In the genomic region with DNA sequence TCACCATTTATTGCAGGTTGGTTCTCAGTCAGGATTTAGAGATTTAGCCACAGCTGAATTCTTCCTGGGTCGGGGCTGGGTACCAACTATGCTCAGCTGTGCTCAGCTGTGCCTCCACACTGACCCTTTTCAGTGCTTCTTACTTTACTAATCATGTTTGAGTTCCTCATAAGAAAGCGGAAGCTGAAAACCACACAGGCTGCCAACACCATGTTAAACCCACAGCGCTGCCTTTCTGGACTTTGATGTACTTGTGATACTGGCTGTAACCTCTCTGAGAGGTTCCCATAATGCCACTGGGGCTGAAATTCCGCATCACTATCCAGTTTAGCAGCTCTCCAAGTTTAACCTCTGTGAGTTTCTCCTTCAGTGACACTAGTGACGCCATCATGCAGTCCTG, we compare ENCODE assay signal across 14 mouse cellular contexts. TPM values are rescaled to one million over a fixed set of nuclear protein-coding genes. Genes with fewer than 3 reads are reported as not detected.
DNase-seq lines count a peak whose midpoint lies in the region; ATAC-seq and TF ChIP-seq lines count a peak whose summit lies in the region.
"Had no signal": no experiment of that assay in that cellular context is flagged by ENCODE, and none has a peak within 500 bp of the region (broad histone marks: within the 10 kb centered on the region; RNA-seq: fewer than 3 reads in every experiment).

No protein-coding gene starts in this region.

- no peak overlapping the region for H3K27ac ChIP-seq in liver, adult 2 months (replicated peaks; ENCODE audit: insufficient read depth, low read depth, low read length)
- H3K27ac ChIP-seq in liver, embryonic 12.5 days: no peak overlapping the region
- no peak overlapping the region for H3K27ac ChIP-seq in embryonic facial prominence, embryonic 10.5 days (replicated peaks)
- H3K27ac ChIP-seq: heart, embryonic 15.5 days; limb, embryonic 12.5 days; neural tube, embryonic 13.5 days had no signal

- H3K79me2 ChIP-seq in liver, adult 2 months (ENCODE audit: control insufficient read depth, insufficient read depth, low read length): no peaks in the 10 kb centered on the region

- no peak overlapping the region for H3K9ac ChIP-seq in liver, adult 2 months (ENCODE audit: low read depth, low read length)
- no peak overlapping the region for H3K9ac ChIP-seq in liver, embryonic 12.5 days
- H3K9ac ChIP-seq: heart, embryonic 15.5 days; limb, embryonic 12.5 days; neural tube, embryonic 13.5 days had no signal

- H3K4me3 ChIP-seq in liver, adult 2 months (ENCODE audit: insufficient read depth, low read depth, low read length): no peak overlapping the region
- no peak overlapping the region for H3K4me3 ChIP-seq in liver, embryonic 12.5 days
- no peak overlapping the region for H3K4me3 ChIP-seq in embryonic facial prominence, embryonic 10.5 days
- H3K4me3 ChIP-seq: heart, embryonic 15.5 days; limb, embryonic 12.5 days; neural tube, embryonic 13.5 days had no signal

- no peaks in the 10 kb centered on the region for H3K4me1 ChIP-seq in liver, adult 2 months (ENCODE audit: control insufficient read depth, insufficient read depth, low read length)
- H3K4me1 ChIP-seq in liver, embryonic 12.5 days: no peaks in the 10 kb centered on the region
- H3K4me1 ChIP-seq in embryonic facial prominence, embryonic 10.5 days: no peaks in the 10 kb centered on the region
- H3K4me1 ChIP-seq: heart, embryonic 15.5 days; limb, embryonic 12.5 days; neural tube, embryonic 13.5 days had no signal

- ATAC-seq in liver, embryonic 12.5 days: no peak
- peak; percentile 99 for ATAC-seq in common myeloid progenitor, adult 5-6 weeks (replicated peaks; ENCODE audit: low read depth, poor library complexity, severe bottlenecking)
- ATAC-seq in neutrophil, adult 5-6 weeks (ENCODE audit: extremely low read depth, insufficient number of reproducible peaks, low FRiP score, poor library complexity, severe bottlenecking): peak; percentile 95
- ATAC-seq: intestine, embryonic 16.5 days had no signal

- no peak for TF ChIP-seq CTCF in liver, adult 2 months (IDR thresholded peaks at IDR 0.05; ENCODE audit: low read depth, low read length)

- WGBS in liver, adult 2 months: 89% methylated on average over 5 of the region's 5 CpGs
- 43% methylated on average over 5 of the region's 5 CpGs for WGBS in liver, embryonic 12.5 days (ENCODE audit: insufficient replicate concordance)
- WGBS in embryonic facial prominence, embryonic 10.5 days: 94% methylated on average over 5 of the region's 5 CpGs

- H3K36me3 ChIP-seq in liver, adult 2 months (ENCODE audit: control insufficient read depth, insufficient read depth, low read length): peaks cover 21% of the 10 kb centered on the region
- H3K36me3 ChIP-seq in liver, embryonic 12.5 days: peaks cover 46% of the 10 kb centered on the region
- peaks cover 64% of the 10 kb centered on the region for H3K36me3 ChIP-seq in embryonic facial prominence, embryonic 10.5 days (replicated peaks)

- no peak overlapping the region for H3K4me2 ChIP-seq in liver, embryonic 12.5 days
- H3K4me2 ChIP-seq: heart, embryonic 15.5 days; limb, embryonic 12.5 days; neural tube, embryonic 13.5 days had no signal

- H3K9me3 ChIP-seq in liver, embryonic 12.5 days (replicated peaks): no peaks in the 10 kb centered on the region
- H3K9me3 ChIP-seq in embryonic facial prominence, embryonic 10.5 days: no peaks in the 10 kb centered on the region
- H3K9me3 ChIP-seq: heart, embryonic 15.5 days; limb, embryonic 12.5 days; neural tube, embryonic 13.5 days had no signal

- no peak for TF ChIP-seq POLR2A in liver, adult 2 months (IDR thresholded peaks at IDR 0.05; ENCODE audit: extremely low read depth, insufficient read depth, low read length)

- peak; percentile 27 for DNase-seq in liver, adult 2 months (ENCODE audit: extremely low read depth, low read depth, low spot score)
- DNase-seq in thymus, postnatal 36 days: peak; percentile 48 to 57
- DNase-seq in neural tube, embryonic 10.5 days (ENCODE audit: extremely low spot score, low spot score): no peak
- DNase-seq in embryonic facial prominence, embryonic 10.5 days (ENCODE audit: low spot score): no peak
- DNase-seq in yolk sac, embryonic 10.5 days (ENCODE audit: low spot score): no peak
- DNase-seq: cerebellum, adult 9-10 months; right cerebral cortex, postnatal 4 days had no signal

- H3K27me3 ChIP-seq in liver, adult 2 months (ENCODE audit: control insufficient read depth, insufficient read depth, low read length): no peaks in the 10 kb centered on the region
- no peaks in the 10 kb centered on the region for H3K27me3 ChIP-seq in liver, embryonic 12.5 days (replicated peaks)
- H3K27me3 ChIP-seq in embryonic facial prominence, embryonic 10.5 days (replicated peaks; ENCODE audit: low read depth, poor library complexity, severe bottlenecking): no peaks in the 10 kb centered on the region
- H3K27me3 ChIP-seq: heart, embryonic 15.5 days; limb, embryonic 12.5 days; neural tube, embryonic 13.5 days had no signal

RNA-seq across cellular contexts. Expression of gene Adora2a, which starts 34.0 kb away (rescaled TPM):
- 0.65 and 2.2 TPM in 2 replicates for total RNA-seq in liver, adult 2 months (2014; rRNA removed)
- 2.2 and 2.6 TPM in 2 replicates for polyA plus RNA-seq in liver, adult 2 months (2012; rRNA removed)
- polyA plus RNA-seq in liver, embryonic 12.5 days (2016; fragmentation: Nextera tagmentation; extraction: Ambion mirVana): 2.3 and 3.1 TPM in 2 replicates
- 4.4 and 6.2 TPM in 2 replicates for total RNA-seq in common myeloid progenitor, adult 5-6 weeks (2017)
- 2.9 and 3.1 TPM in 2 replicates for total RNA-seq in neutrophil, adult 5-6 weeks (2017)
- 1.5 and 2.3 TPM in 2 replicates for polyA plus RNA-seq in embryonic facial prominence, embryonic 10.5 days (2016; fragmentation: Nextera tagmentation; extraction: Ambion mirVana)

Comparison
In these comparisons a context has a peak if more than half of its experiments do, and no peak if none do; other contexts are left out.
1. DNase-seq: peak in liver, adult 2 months (single experiment) and thymus, postnatal 36 days (2 of 2); none in neural tube, embryonic 10.5 days (single experiment), embryonic facial prominence, embryonic 10.5 days (single experiment) and yolk sac, embryonic 10.5 days (single experiment).